Comparison of ENCODE assay signal across 9 mouse cellular contexts in the genomic region with DNA sequence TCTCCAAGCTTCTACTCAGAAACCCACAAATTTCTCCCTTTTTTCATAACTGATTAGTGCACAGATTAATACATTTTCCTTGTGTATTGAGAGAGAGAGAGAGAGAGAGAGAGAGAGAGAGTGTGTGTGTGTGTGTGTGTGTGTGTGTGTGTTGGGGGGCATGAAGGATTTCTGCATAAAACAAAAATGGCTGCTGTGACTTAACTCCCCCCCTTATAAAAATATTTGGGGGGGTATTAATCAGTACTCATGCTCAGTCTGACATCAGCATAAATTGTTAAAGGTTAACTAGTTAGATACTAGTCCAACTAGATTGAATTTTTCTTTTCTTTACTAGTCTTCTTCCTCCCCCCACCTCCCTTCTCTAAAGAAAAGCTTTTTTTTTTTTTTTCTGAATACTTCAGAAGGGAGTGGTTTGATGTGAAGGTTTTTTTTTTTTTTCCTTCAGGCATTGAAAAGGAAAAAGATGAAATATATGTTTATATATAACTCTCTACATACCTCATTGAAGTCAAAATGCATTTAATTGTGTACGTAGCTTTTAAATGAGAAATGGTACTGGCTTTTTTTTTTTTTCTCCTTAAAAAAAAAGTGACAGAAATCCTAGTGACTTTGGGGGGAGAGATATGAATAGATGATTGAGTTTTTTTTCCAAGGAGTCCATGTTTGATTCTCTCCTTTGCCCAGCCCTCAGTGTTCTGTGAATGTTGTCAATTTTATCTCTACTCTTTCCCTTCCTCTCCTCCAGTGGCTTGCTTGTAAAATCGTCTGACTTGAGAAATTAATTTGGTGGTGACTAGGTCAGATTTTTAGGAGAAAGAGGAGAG. TPM values are rescaled to one million over a fixed set of nuclear protein-coding genes. Genes with fewer than 3 reads are reported as not detected.
DNase-seq lines count a peak whose midpoint lies in the region; ATAC-seq and TF ChIP-seq lines count a peak whose summit lies in the region.
"Had no signal": no experiment of that assay in that cellular context is flagged by ENCODE, and none has a peak within 500 bp of the region (broad histone marks: within the 10 kb centered on the region; RNA-seq: fewer than 3 reads in every experiment).

No protein-coding gene starts in this region.

- TF ChIP-seq EP300 in heart, postnatal 0 days (IDR thresholded peaks at IDR 0.05; ENCODE audit: low read depth), result no peak

- intact Hi-C loops in heart, postnatal 25 days (cut with DNase I), result no loop called here
- intact Hi-C loops in gastrocnemius, postnatal 14 days (cut with DNase I; ENCODE audit: low total_unique reads), result loop anchor here (5.0 kb wide), 1 partner anchor 33 kb away; no protein-coding TSS in a partner anchor

- DNase-seq in heart, postnatal 0 days (ENCODE audit: low spot score), result no peak
- no peak for DNase-seq in heart, postnatal 25 days (ENCODE audit: low spot score)
- DNase-seq in induced T-regulatory cell, adult 2 months (ENCODE audit: low read depth), result peak; percentile 51
- no peak for DNase-seq in midbrain, postnatal 0 days (ENCODE audit: low spot score)
- DNase-seq in gastrocnemius, postnatal 14 days, result no peak

- H3K4me3 ChIP-seq in heart, postnatal 0 days (ENCODE audit: low read depth, low read length), result peak overlapping the region; percentile 99
- no peak overlapping the region for H3K4me3 ChIP-seq in brown adipose tissue, adult 24 weeks (ENCODE audit: insufficient read depth, low read depth, low read length)
- H3K4me3 ChIP-seq in midbrain, postnatal 0 days (ENCODE audit: low read depth, low read length), result peak overlapping the region; percentile 89

- TF ChIP-seq CTCF in heart, postnatal 0 days (IDR thresholded peaks at IDR 0.05; ENCODE audit: low read depth), result no peak
- no peak for TF ChIP-seq CTCF in midbrain, postnatal 0 days (IDR thresholded peaks at IDR 0.05)

- 0 out of 2 replicates have a peak, but pooled peaks cover 6% of the 10 kb centered on the region for H3K36me3 ChIP-seq in heart, postnatal 0 days (replicated peaks; ENCODE audit: control insufficient read depth, insufficient read depth, low read length)
- peaks cover 2% of the 10 kb centered on the region; the same call in 1 of the 2 replicates for H3K36me3 ChIP-seq in midbrain, postnatal 0 days (ENCODE audit: insufficient read depth, low read length)

- H3K4me2 ChIP-seq in heart, postnatal 0 days (ENCODE audit: low read depth, low read length), result peak overlapping the region; percentile 99; the same call in 1 of the 2 replicates
- peak overlapping the region; percentile 88 for H3K4me2 ChIP-seq in midbrain, postnatal 0 days (ENCODE audit: low read depth, low read length, poor library complexity, severe bottlenecking)

- H3K4me1 ChIP-seq in heart, postnatal 0 days (ENCODE audit: control insufficient read depth, insufficient read depth), result peaks cover 31% of the 10 kb centered on the region
- H3K4me1 ChIP-seq in brown adipose tissue, adult 24 weeks (ENCODE audit: control insufficient read depth, insufficient read depth, insufficient read length, low read length), result peaks cover 15% of the 10 kb centered on the region
- H3K4me1 ChIP-seq in midbrain, postnatal 0 days (ENCODE audit: insufficient read depth, low read length), result peaks cover 13% of the 10 kb centered on the region; the same call in 1 of the 2 replicates

- ATAC-seq in heart, postnatal 0 days (ENCODE audit: insufficient read depth, low read depth), result no peak
- no peak for ATAC-seq in midbrain, postnatal 0 days (ENCODE audit: low FRiP score)
- ATAC-seq in megakaryocyte progenitor cell, adult 5-6 weeks (replicated peaks; ENCODE audit: poor library complexity), result no peak
- ATAC-seq in megakaryocyte-erythroid progenitor cell, adult 5-6 weeks (replicated peaks; ENCODE audit: low FRiP score, low TSS enrichment, poor library complexity, severe bottlenecking), result no peak

- WGBS in heart, postnatal 0 days, result 43% methylated on average over 2 of the region's 2 CpGs
- 19% methylated on average over 2 of the region's 2 CpGs for WGBS in midbrain, postnatal 0 days

- no peaks in the 10 kb centered on the region for H3K27me3 ChIP-seq in heart, postnatal 0 days (ENCODE audit: control insufficient read depth, insufficient read depth, low read length)
- H3K27me3 ChIP-seq in midbrain, postnatal 0 days (ENCODE audit: insufficient read depth, low read length), result no peaks in the 10 kb centered on the region

- no peaks in the 10 kb centered on the region for H3K9me3 ChIP-seq in heart, postnatal 0 days (replicated peaks; ENCODE audit: control insufficient read depth, low read length)
- no peaks in the 10 kb centered on the region for H3K9me3 ChIP-seq in midbrain, postnatal 0 days (ENCODE audit: low read length)

- H3K27ac ChIP-seq in heart, postnatal 0 days (ENCODE audit: low read depth), result peak overlapping the region; percentile 97
- H3K27ac ChIP-seq in brown adipose tissue, adult 24 weeks (replicated peaks; ENCODE audit: low read depth, low read length), result 0 out of 2 replicates have a peak overlapping the region, but pooled peaks have one; percentile 8
- peak overlapping the region; percentile 99 for H3K27ac ChIP-seq in midbrain, postnatal 0 days (ENCODE audit: low read depth, low read length)
- H3K27ac ChIP-seq: macrophage had no signal

- H3K9ac ChIP-seq in heart, postnatal 0 days (replicated peaks; ENCODE audit: low read depth, low read length), result 0 out of 2 replicates have a peak overlapping the region, but pooled peaks have one; percentile 99
- peak overlapping the region; percentile 100; the same call in 1 of the 2 replicates for H3K9ac ChIP-seq in midbrain, postnatal 0 days (replicated peaks; ENCODE audit: low read length, poor library complexity, severe bottlenecking)

RNA-seq across cellular contexts. Expression of a gene that starts 1.0 kb away (rescaled TPM):
- total RNA-seq in heart, postnatal 0 days (2014; rRNA removed; ENCODE audit: low replicate concordance), result 23.6 and 23.8 TPM in 2 replicates
- polyA plus RNA-seq in heart, postnatal 0 days (2015; fragmentation: Nextera tagmentation; extraction: Ambion mirVana), result 10.3 and 12.4 TPM in 2 replicates
- 10 to 100 TPM; 26.4 to 27.9 TPM for total RNA-seq in heart, postnatal 25 days (2021)
- polyA plus RNA-seq in brown adipose tissue, adult 24 weeks (2012; ENCODE audit: insufficient read depth, insufficient read length, missing spikeins), result 19.4 and 27.0 TPM in 2 replicates
- 284 and 298 TPM in 2 replicates for total RNA-seq in midbrain, postnatal 0 days (2014; rRNA removed)
- 51.6 and 58.9 TPM in 2 replicates for polyA plus RNA-seq in midbrain, postnatal 0 days (2015; fragmentation: Nextera tagmentation; extraction: Ambion mirVana)
- 17.0 and 22.4 TPM in 2 replicates for total RNA-seq in megakaryocyte progenitor cell, adult 5-6 weeks (2015)
- total RNA-seq in megakaryocyte progenitor cell, adult 5-6 weeks (2017), result 19.9 and 38.2 TPM in 2 replicates
- total RNA-seq in gastrocnemius, postnatal 14 days (2021), result 10 to 100 TPM; 25.5 to 28.7 TPM
- total RNA-seq in megakaryocyte-erythroid progenitor cell, adult 5-6 weeks (2014; fragmentation: Nextera tagmentation), result 45.7 and 57.3 TPM in 2 replicates
- total RNA-seq in megakaryocyte-erythroid progenitor cell, adult 5-6 weeks (2017), result 21.0 and 49.2 TPM in 2 replicates

RNA-seq across cellular contexts. Expression of a gene that starts 25.1 kb away (rescaled TPM):
- total RNA-seq in heart, postnatal 0 days (2014; rRNA removed; ENCODE audit: low replicate concordance), result 64.9 and 93.4 TPM in 2 replicates
- 171 and 175 TPM in 2 replicates for polyA plus RNA-seq in heart, postnatal 0 days (2015; fragmentation: Nextera tagmentation; extraction: Ambion mirVana)
- total RNA-seq in heart, postnatal 25 days (2021), result 10 to 100 TPM; 97.5 to 99.2 TPM
- polyA plus RNA-seq in brown adipose tissue, adult 24 weeks (2012; ENCODE audit: insufficient read depth, insufficient read length, missing spikeins), result 249 and 290 TPM in 2 replicates
- 32.6 and 95.9 TPM in 2 replicates for total RNA-seq in midbrain, postnatal 0 days (2014; rRNA removed)
- 120 and 147 TPM in 2 replicates for polyA plus RNA-seq in midbrain, postnatal 0 days (2015; fragmentation: Nextera tagmentation; extraction: Ambion mirVana)
- 114 and 125 TPM in 2 replicates for total RNA-seq in megakaryocyte progenitor cell, adult 5-6 weeks (2015)
- 146 and 205 TPM in 2 replicates for total RNA-seq in megakaryocyte progenitor cell, adult 5-6 weeks (2017)
- total RNA-seq in gastrocnemius, postnatal 14 days (2021), result 10 to 100 TPM; 79.5 to 87.9 TPM
- total RNA-seq in megakaryocyte-erythroid progenitor cell, adult 5-6 weeks (2014; fragmentation: Nextera tagmentation), result 161 and 169 TPM in 2 replicates
- total RNA-seq in megakaryocyte-erythroid progenitor cell, adult 5-6 weeks (2017), result 156 and 170 TPM in 2 replicates

RNA-seq across cellular contexts. Expression of a gene that starts 25.2 kb away (rescaled TPM):
- 14.2 and 17.6 TPM in 2 replicates for total RNA-seq in heart, postnatal 0 days (2014; rRNA removed; ENCODE audit: low replicate concordance)
- polyA plus RNA-seq in heart, postnatal 0 days (2015; fragmentation: Nextera tagmentation; extraction: Ambion mirVana), result 16.7 and 18.6 TPM in 2 replicates
- total RNA-seq in heart, postnatal 25 days (2021), result 10 to 100 TPM; 26.1 to 29.3 TPM
- polyA plus RNA-seq in brown adipose tissue, adult 24 weeks (2012; ENCODE audit: insufficient read depth, insufficient read length, missing spikeins), result 16.1 and 18.9 TPM in 2 replicates
- total RNA-seq in midbrain, postnatal 0 days (2014; rRNA removed), result 16.5 and 22.6 TPM in 2 replicates
- polyA plus RNA-seq in midbrain, postnatal 0 days (2015; fragmentation: Nextera tagmentation; extraction: Ambion mirVana), result 18.2 and 18.8 TPM in 2 replicates
- total RNA-seq in megakaryocyte progenitor cell, adult 5-6 weeks (2015), result 15.4 and 16.6 TPM in 2 replicates
- 34.2 and 50.3 TPM in 2 replicates for total RNA-seq in megakaryocyte progenitor cell, adult 5-6 weeks (2017)
- 10 to 100 TPM; 19.0 to 20.7 TPM for total RNA-seq in gastrocnemius, postnatal 14 days (2021)
- 16.2 and 20.9 TPM in 2 replicates for total RNA-seq in megakaryocyte-erythroid progenitor cell, adult 5-6 weeks (2014; fragmentation: Nextera tagmentation)
- 36.7 and 41.7 TPM in 2 replicates for total RNA-seq in megakaryocyte-erythroid progenitor cell, adult 5-6 weeks (2017)

RNA-seq across cellular contexts. Expression of a gene that starts 27.8 kb away (rescaled TPM):
- total RNA-seq in heart, postnatal 0 days (2014; rRNA removed; ENCODE audit: low replicate concordance), result 32.4 and 33.0 TPM in 2 replicates
- 59.7 and 62.5 TPM in 2 replicates for polyA plus RNA-seq in heart, postnatal 0 days (2015; fragmentation: Nextera tagmentation; extraction: Ambion mirVana)
- 10 to 100 TPM; 22.5 to 23.7 TPM for total RNA-seq in heart, postnatal 25 days (2021)
- 4.1 and 8.3 TPM in 2 replicates for polyA plus RNA-seq in brown adipose tissue, adult 24 weeks (2012; ENCODE audit: insufficient read depth, insufficient read length, missing spikeins)
- total RNA-seq in midbrain, postnatal 0 days (2014; rRNA removed), result 4.4 and 5.7 TPM in 2 replicates
- 5.8 and 6.3 TPM in 2 replicates for polyA plus RNA-seq in midbrain, postnatal 0 days (2015; fragmentation: Nextera tagmentation; extraction: Ambion mirVana)
- 0.07 and 0.42 TPM in 2 replicates for total RNA-seq in megakaryocyte progenitor cell, adult 5-6 weeks (2015)
- 0.12 TPM in 1 of 2 replicates, not detected in the other for total RNA-seq in megakaryocyte progenitor cell, adult 5-6 weeks (2017)
- 10 to 100 TPM; 12.8 to 15.2 TPM for total RNA-seq in gastrocnemius, postnatal 14 days (2021)
- total RNA-seq in megakaryocyte-erythroid progenitor cell, adult 5-6 weeks (2014; fragmentation: Nextera tagmentation), result 0.37 TPM in 1 of 2 replicates, not detected in the other
- not detected in 2 replicates for total RNA-seq in megakaryocyte-erythroid progenitor cell, adult 5-6 weeks (2017)

RNA-seq across cellular contexts. Expression of a gene that starts 29.9 kb away (rescaled TPM):
- total RNA-seq in heart, postnatal 0 days (2014; rRNA removed; ENCODE audit: low replicate concordance), result 1.5 and 10.2 TPM in 2 replicates
- polyA plus RNA-seq in heart, postnatal 0 days (2015; fragmentation: Nextera tagmentation; extraction: Ambion mirVana), result 3.4 and 4.3 TPM in 2 replicates
- under 1 TPM; 0.16 to 0.17 TPM for total RNA-seq in heart, postnatal 25 days (2021)
- polyA plus RNA-seq in brown adipose tissue, adult 24 weeks (2012; ENCODE audit: insufficient read depth, insufficient read length, missing spikeins), result 2.8 TPM in 1 of 2 replicates, not detected in the other
- 245 and 310 TPM in 2 replicates for total RNA-seq in midbrain, postnatal 0 days (2014; rRNA removed)
- 382 and 383 TPM in 2 replicates for polyA plus RNA-seq in midbrain, postnatal 0 days (2015; fragmentation: Nextera tagmentation; extraction: Ambion mirVana)
- 4.3 and 6.2 TPM in 2 replicates for total RNA-seq in megakaryocyte progenitor cell, adult 5-6 weeks (2015)
- total RNA-seq in megakaryocyte progenitor cell, adult 5-6 weeks (2017), result 5.1 and 7.1 TPM in 2 replicates
- total RNA-seq in gastrocnemius, postnatal 14 days (2021), result under 1 TPM; 0.35 to 0.68 TPM
- 1.9 and 2.8 TPM in 2 replicates for total RNA-seq in megakaryocyte-erythroid progenitor cell, adult 5-6 weeks (2014; fragmentation: Nextera tagmentation)
- 3.3 and 5.6 TPM in 2 replicates for total RNA-seq in megakaryocyte-erythroid progenitor cell, adult 5-6 weeks (2017)

Comparison
In these comparisons a context has a peak if more than half of its experiments do, and no peak if none do; other contexts are left out.
1. H3K27ac ChIP-seq: peak in every context shown above with its lines; median percentile 99 in midbrain, postnatal 0 days; 97 in heart, postnatal 0 days; 8 in brown adipose tissue, adult 24 weeks.